Mouse (Mus musculus): ENCODE measurements at regions not wholly inside any gene's neighbourhood (a gene's known extent, or its start where the extent isn't known, plus 50 kb on each side); places are given as distances from the start of the nearest gene placed in this dataset.
A peak's percentile ranks its signal among the peaks of the same experiment; 100 is the strongest.

DNA sequence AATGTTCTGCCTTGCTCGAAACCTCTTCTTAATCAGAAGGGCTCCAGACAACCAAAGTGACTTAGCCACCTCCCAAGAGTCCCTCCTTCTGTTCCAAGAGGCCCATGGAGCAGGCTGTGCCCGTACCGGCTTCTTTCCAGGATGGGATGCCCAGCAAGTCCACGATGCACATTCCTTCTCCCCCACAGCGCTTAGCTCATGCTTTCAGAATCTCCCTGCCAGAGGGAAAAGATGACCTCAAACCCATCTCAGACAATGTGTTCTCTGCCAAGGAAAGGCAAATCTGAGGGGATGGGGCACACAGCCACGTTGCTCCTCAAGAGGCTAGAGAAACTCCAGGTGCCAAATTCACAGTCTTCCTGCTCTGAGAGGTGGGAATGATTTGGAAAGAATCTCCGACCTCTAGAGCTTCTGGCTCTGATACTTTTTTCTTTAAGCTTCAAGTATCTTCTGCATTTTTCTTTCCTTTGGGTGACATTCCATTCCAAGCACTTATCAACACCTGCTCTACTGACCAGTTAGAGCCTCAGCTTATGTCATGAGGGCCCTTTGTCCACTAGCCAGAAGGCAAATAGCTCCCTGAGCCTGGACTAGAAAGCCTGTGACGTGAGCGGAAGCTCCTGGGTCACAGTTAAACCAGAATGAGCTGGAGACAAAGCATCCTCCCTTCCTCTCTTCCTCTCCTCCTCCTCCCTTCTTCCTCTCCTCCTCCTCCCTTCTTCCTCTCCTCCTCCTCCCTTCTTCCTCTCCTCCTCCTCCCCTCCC is 110.9 kb downstream of the Banf2 start:
- Histone ChIP-seq H3K4me2 (ENCODE audit: low read depth, severe bottlenecking) (no peak overlapping the region), H3K27ac (replicated peaks; ENCODE audit: low read depth, low read length) (no peak overlapping the region), H3K4me3 (ENCODE audit: low read depth, low read length) (no peak overlapping the region), H3K27me3 (ENCODE audit: control insufficient read depth, insufficient read depth, low read length) (no peaks in the 10 kb centered on the region), H3K9ac (ENCODE audit: low read length) (no peak overlapping the region), H3K36me3 (ENCODE audit: control insufficient read depth, insufficient read depth, low read length) (no peaks in the 10 kb centered on the region), H3K9me3 (ENCODE audit: control insufficient read depth, low read length) (no peaks in the 10 kb centered on the region), H3K4me1 (ENCODE audit: control insufficient read depth, insufficient read depth, low read length) (no peaks in the 10 kb centered on the region)
- no peak for ATAC-seq (ENCODE audit: insufficient number of reproducible peaks, low FRiP score, low TSS enrichment, low read depth)
- 83% methylated on average over 9 of the region's 9 CpGs for WGBS
- no peak for DNase-seq (ENCODE audit: low spot score)

DNA sequence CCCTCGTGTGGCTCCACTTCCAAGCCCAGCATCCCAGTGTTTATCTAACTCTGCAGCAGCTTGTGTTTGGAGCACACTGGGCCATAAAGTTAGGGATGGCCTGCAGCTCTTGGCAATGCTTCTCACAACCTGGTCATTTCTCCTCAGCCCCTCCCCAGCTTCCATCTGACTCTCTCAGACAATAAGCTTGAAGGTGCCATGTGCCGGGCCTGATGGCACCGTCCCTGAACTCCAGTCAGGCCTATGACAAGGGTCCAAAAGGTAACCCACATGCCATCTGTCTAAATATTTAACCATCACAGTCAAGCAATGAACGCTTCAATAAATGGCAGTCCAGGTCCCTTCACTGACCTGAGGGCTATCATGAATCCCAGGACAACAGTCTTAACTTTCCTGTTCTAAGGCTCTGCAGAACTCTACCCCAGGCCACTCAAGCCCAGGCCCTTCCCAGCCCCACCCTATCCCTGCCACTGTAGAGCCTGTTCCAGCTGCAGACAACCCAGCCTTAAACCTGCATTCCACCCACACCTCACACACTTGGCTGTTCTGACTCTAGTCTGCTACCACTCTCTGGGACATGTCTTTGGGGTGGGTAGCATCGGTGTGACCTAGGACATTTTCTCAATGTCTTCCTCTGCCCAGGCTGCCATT is 111.8 kb downstream of the Banf2 start:
- no peaks in the 10 kb centered on the region for H3K9me3 ChIP-seq (ENCODE audit: control insufficient read depth, low read length)
- H3K4me2 ChIP-seq (ENCODE audit: low read depth, severe bottlenecking) = no peak overlapping the region
- H3K9ac ChIP-seq (ENCODE audit: low read length) = no peak overlapping the region
- no peaks in the 10 kb centered on the region for H3K36me3 ChIP-seq (ENCODE audit: control insufficient read depth, insufficient read depth, low read length)
- 79% methylated on average over 5 of the region's 5 CpGs for WGBS
- H3K27me3 ChIP-seq (ENCODE audit: control insufficient read depth, insufficient read depth, low read length) = no peaks in the 10 kb centered on the region
- H3K4me1 ChIP-seq (ENCODE audit: control insufficient read depth, insufficient read depth, low read length) = no peaks in the 10 kb centered on the region
- H3K4me3 ChIP-seq (ENCODE audit: low read depth, low read length) = no peak overlapping the region
- no peak overlapping the region for H3K27ac ChIP-seq (replicated peaks; ENCODE audit: low read depth, low read length)
- DNase-seq (ENCODE audit: low spot score) = no peak
- ATAC-seq (ENCODE audit: insufficient number of reproducible peaks, low FRiP score, low TSS enrichment, low read depth) = no peak

DNA sequence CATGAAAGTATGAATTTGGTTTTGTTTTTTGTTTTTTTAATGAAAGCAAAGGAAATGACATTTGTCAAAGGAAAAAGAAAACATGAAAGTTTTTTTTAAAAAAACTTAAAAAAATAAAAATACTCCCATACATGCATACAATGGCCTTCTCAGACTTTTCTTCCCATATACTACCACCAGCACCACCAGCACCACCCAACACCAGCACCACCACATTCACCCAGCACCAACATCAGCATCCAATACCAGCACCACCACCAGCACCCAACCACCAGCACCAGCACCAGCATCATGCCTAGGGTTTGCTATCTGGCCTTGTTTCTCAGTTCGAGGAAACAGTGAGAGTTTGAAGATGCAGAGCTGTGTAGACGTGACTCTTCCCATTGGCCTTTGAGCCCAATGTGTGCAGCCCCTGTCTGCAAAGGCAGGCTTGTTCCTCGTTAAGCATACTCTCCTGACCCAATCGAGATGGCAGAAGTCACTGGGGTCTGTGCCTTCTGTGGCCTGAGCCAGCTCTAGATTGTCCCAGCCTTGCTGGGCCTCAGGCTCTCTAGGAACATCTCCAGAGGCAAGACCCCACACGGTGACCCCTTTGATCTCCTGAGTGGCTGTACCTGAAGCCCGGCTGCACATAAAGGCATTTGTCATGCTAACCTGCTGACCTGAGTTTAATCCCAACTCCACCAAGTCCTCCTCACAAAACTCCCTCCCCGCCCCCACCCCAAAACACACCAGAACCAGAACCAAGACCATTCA is 113.8 kb upstream of the Mgme1 start:
- no peak overlapping the region for H3K4me2 ChIP-seq (ENCODE audit: low read depth, severe bottlenecking)
- ATAC-seq (ENCODE audit: insufficient number of reproducible peaks, low FRiP score, low TSS enrichment, low read depth) (0 out of 2 replicates have a peak, but pooled peaks have one; percentile 37), DNase-seq (ENCODE audit: low spot score) (no peak)
- H3K9ac ChIP-seq (ENCODE audit: low read length) = no peak overlapping the region
- H3K9me3 ChIP-seq (ENCODE audit: control insufficient read depth, low read length) = no peaks in the 10 kb centered on the region
- no peak overlapping the region for H3K4me3 ChIP-seq (ENCODE audit: low read depth, low read length)
- H3K36me3 ChIP-seq (ENCODE audit: control insufficient read depth, insufficient read depth, low read length) = no peaks in the 10 kb centered on the region
- no peaks in the 10 kb centered on the region for H3K27me3 ChIP-seq (ENCODE audit: control insufficient read depth, insufficient read depth, low read length)
- WGBS = 20% methylated on average over 7 of the region's 7 CpGs
- H3K4me1 ChIP-seq (ENCODE audit: control insufficient read depth, insufficient read depth, low read length) = peaks cover 15% of the 10 kb centered on the region
- H3K27ac ChIP-seq (replicated peaks; ENCODE audit: low read depth, low read length) = no peak overlapping the region

DNA sequence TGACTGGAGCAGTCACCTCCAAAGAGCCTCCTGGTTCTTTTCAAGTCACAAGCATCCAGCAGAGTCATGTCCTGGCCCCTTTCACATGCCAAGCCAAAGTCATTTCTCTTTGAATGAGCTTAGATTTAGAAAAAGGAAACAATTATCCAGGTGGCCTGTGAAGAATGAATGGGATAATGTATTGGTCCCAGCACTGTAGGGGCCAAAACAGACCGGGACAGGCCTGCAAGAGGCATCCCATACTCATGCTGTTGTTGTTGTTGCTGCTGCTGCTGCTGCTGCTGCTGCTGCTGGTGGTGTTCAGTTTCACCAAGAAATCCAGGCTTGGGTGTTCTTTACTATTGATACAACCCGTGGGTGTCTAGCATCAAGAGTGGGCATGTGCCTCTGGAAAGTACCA is 113.1 kb upstream of the Mgme1 start:
- no peak for DNase-seq (ENCODE audit: low spot score)
- peaks cover 15% of the 10 kb centered on the region for H3K4me1 ChIP-seq (ENCODE audit: control insufficient read depth, insufficient read depth, low read length)
- no peak for ATAC-seq (ENCODE audit: insufficient number of reproducible peaks, low FRiP score, low TSS enrichment, low read depth)
- H3K27ac ChIP-seq (replicated peaks; ENCODE audit: low read depth, low read length) = no peak overlapping the region
- H3K4me3 ChIP-seq (ENCODE audit: low read depth, low read length) = no peak overlapping the region
- no peaks in the 10 kb centered on the region for H3K9me3 ChIP-seq (ENCODE audit: control insufficient read depth, low read length)
- WGBS = 18% methylated on average over 2 of the region's 2 CpGs
- no peaks in the 10 kb centered on the region for H3K36me3 ChIP-seq (ENCODE audit: control insufficient read depth, insufficient read depth, low read length)
- no peak overlapping the region for H3K9ac ChIP-seq (ENCODE audit: low read length)
- no peak overlapping the region for H3K4me2 ChIP-seq (ENCODE audit: low read depth, severe bottlenecking)
- no peaks in the 10 kb centered on the region for H3K27me3 ChIP-seq (ENCODE audit: control insufficient read depth, insufficient read depth, low read length)

DNA sequence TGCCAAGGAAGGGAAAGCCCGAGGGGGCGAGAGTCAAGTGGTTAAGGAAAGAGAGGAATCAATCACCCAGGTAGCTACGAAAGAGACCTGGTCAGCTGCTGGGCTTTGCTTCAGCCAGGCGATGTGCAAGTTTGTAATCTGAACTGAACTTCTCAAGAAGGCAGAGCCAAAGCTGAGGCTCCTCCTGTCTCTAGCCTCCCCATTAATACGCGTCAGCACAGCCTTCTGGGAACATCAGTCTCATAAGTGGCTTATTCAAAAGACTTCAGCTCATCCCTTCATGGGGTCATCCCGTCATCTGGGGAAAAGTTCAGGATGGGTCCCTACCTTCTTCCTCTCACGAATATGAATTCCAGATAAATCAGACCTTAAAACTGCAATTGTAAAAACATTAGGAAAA is 112.2 kb upstream of the Mgme1 start:
- ATAC-seq (ENCODE audit: insufficient number of reproducible peaks, low FRiP score, low TSS enrichment, low read depth) = no peak
- no peaks in the 10 kb centered on the region for H3K9me3 ChIP-seq (ENCODE audit: control insufficient read depth, low read length)
- no peak overlapping the region for H3K4me2 ChIP-seq (ENCODE audit: low read depth, severe bottlenecking)
- no peak overlapping the region for H3K27ac ChIP-seq (replicated peaks; ENCODE audit: low read depth, low read length)
- WGBS = 47% methylated on average over 8 of the region's 8 CpGs
- peaks cover 15% of the 10 kb centered on the region for H3K4me1 ChIP-seq (ENCODE audit: control insufficient read depth, insufficient read depth, low read length)
- H3K4me3 ChIP-seq (ENCODE audit: low read depth, low read length) = no peak overlapping the region
- no peaks in the 10 kb centered on the region for H3K27me3 ChIP-seq (ENCODE audit: control insufficient read depth, insufficient read depth, low read length)
- H3K9ac ChIP-seq (ENCODE audit: low read length) = no peak overlapping the region
- H3K36me3 ChIP-seq (ENCODE audit: control insufficient read depth, insufficient read depth, low read length) = no peaks in the 10 kb centered on the region
- DNase-seq (ENCODE audit: low spot score) = no peak

DNA sequence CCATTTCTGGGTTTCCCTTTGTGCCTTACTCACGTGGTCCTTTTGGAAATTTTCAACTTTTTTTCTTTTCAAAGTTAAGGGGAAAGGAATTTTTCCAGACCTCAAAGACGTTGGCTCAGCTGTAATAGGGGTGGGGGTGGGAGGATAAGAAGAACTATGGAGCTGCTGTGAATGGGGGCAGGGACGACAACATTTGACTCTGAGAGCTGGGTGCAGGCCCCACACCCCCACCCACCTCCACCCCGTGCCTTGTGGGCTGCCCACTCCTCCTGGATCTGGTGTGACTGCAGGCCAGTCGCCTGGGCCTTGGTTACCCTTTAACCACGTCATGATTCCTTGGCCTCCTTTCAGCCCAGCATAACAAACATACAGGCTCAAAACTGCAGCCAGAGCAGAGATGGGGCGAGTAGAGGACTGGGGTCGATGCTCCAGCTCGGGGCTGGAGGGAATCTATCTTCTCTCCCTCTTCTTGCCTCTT is 110.6 kb upstream of the Mgme1 start:
- H3K4me1 ChIP-seq (ENCODE audit: control insufficient read depth, insufficient read depth, low read length) = peaks cover 15% of the 10 kb centered on the region
- no peaks in the 10 kb centered on the region for H3K36me3 ChIP-seq (ENCODE audit: control insufficient read depth, insufficient read depth, low read length)
- ATAC-seq (ENCODE audit: insufficient number of reproducible peaks, low FRiP score, low TSS enrichment, low read depth) = no peak
- no peaks in the 10 kb centered on the region for H3K27me3 ChIP-seq (ENCODE audit: control insufficient read depth, insufficient read depth, low read length)
- DNase-seq (ENCODE audit: low spot score) = no peak
- H3K4me3 ChIP-seq (ENCODE audit: low read depth, low read length) = no peak overlapping the region
- H3K4me2 ChIP-seq (ENCODE audit: low read depth, severe bottlenecking) = no peak overlapping the region; the same call in 1 of the 2 replicates
- H3K27ac ChIP-seq (replicated peaks; ENCODE audit: low read depth, low read length) = peak overlapping the region; percentile 21; the same call in 1 of the 2 replicates
- peak overlapping the region; percentile 30 for H3K9ac ChIP-seq (ENCODE audit: low read length)
- WGBS = 41% methylated on average over 9 of the region's 9 CpGs
- H3K9me3 ChIP-seq (ENCODE audit: control insufficient read depth, low read length) = no peaks in the 10 kb centered on the region

DNA sequence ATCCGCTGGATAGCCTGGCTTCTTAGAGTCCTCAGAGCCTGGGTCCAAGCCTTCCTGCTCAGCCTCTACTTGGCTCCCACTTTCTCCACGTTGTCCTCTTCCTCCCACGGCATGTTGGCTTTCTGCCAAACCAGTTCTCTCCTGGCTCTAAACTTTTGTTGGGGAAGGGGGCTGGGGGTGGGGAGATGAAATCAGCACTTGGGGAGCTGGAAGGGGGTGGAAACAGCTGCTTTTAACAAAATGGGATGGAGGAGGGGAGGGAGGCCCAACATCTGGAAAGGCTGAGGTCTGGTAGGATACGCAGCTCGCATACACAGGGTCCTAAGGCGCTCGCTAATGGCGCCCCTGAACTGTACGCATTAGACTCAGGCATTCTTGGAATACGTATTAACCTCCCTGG is 110.0 kb upstream of the Mgme1 start:
- peak overlapping the region; percentile 30; the same call in 1 of the 2 replicates for H3K9ac ChIP-seq (ENCODE audit: low read length)
- H3K4me1 ChIP-seq (ENCODE audit: control insufficient read depth, insufficient read depth, low read length) = peaks cover 15% of the 10 kb centered on the region
- H3K9me3 ChIP-seq (ENCODE audit: control insufficient read depth, low read length) = no peaks in the 10 kb centered on the region
- H3K27me3 ChIP-seq (ENCODE audit: control insufficient read depth, insufficient read depth, low read length) = no peaks in the 10 kb centered on the region
- ATAC-seq (ENCODE audit: insufficient number of reproducible peaks, low FRiP score, low TSS enrichment, low read depth) (peak; percentile 59; the same call in 1 of the 2 replicates), DNase-seq (ENCODE audit: low spot score) (peak; percentile 55)
- 47% methylated on average over 10 of the region's 10 CpGs for WGBS
- no peaks in the 10 kb centered on the region for H3K36me3 ChIP-seq (ENCODE audit: control insufficient read depth, insufficient read depth, low read length)
- peak overlapping the region; percentile 21; the same call in 1 of the 2 replicates for H3K27ac ChIP-seq (replicated peaks; ENCODE audit: low read depth, low read length)
- no peak overlapping the region for H3K4me2 ChIP-seq (ENCODE audit: low read depth, severe bottlenecking)
- H3K4me3 ChIP-seq (ENCODE audit: low read depth, low read length) = no peak overlapping the region

DNA sequence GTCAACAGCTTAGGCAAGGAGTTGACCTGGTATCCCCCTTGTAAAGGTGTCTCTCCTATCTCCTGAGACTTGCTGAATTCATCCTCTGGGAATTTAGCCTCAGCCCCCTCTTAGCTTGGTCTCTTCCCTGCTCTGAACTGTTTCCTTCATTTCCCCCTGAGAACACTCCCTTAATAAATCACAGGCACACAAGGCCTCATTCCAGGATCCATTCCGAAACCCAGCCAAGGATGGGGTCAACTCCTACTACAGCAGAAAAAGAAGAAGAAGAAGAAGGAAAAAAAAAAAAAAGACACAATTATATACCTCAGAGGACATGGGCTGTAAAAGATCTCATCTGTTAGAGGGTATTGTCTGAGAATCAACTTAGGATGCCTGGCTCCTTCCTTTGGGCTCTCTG is 108.6 kb upstream of the Mgme1 start:
- ATAC-seq (ENCODE audit: insufficient number of reproducible peaks, low FRiP score, low TSS enrichment, low read depth) = no peak
- Histone ChIP-seq H3K9me3 (ENCODE audit: control insufficient read depth, low read length) (no peaks in the 10 kb centered on the region), H3K27ac (replicated peaks; ENCODE audit: low read depth, low read length) (no peak overlapping the region), H3K4me1 (ENCODE audit: control insufficient read depth, insufficient read depth, low read length) (peaks cover 13% of the 10 kb centered on the region), H3K9ac (ENCODE audit: low read length) (no peak overlapping the region), H3K4me2 (ENCODE audit: low read depth, severe bottlenecking) (no peak overlapping the region), H3K36me3 (ENCODE audit: control insufficient read depth, insufficient read depth, low read length) (no peaks in the 10 kb centered on the region), H3K4me3 (ENCODE audit: low read depth, low read length) (no peak overlapping the region), H3K27me3 (ENCODE audit: control insufficient read depth, insufficient read depth, low read length) (no peaks in the 10 kb centered on the region)
- 59% methylated on average over 1 of the region's 1 CpGs for WGBS
- no peak for DNase-seq (ENCODE audit: low spot score)

Data from limb, embryonic 11.5 days (tissue).